Mouse (Mus musculus) megakaryocyte, embryonic 14.5 days (primary cell): Measurements from ENCODE around the gene Vapa. TPM values are rescaled to one million over a fixed set of nuclear protein-coding genes. Genes with fewer than 3 reads are reported as not detected.
"Not testable (repeated sequence)": the region's sequence is repeated elsewhere in the genome, so short reads cannot be mapped to it uniquely, and the experiment has no call there.

Experiments
- H3K27me3 ChIP-seq: replicated peaks from 2 replicates; pipeline ENCODE3; 2012; ENCODE audit warnings: inconsistent platforms
- H3K36me3 ChIP-seq: replicated peaks from 2 replicates; pipeline ENCODE3; 2012; ENCODE audit warnings: low read length, inconsistent platforms, mixed read lengths
- H3K4me1 ChIP-seq: 2 replicates; pipeline ENCODE4 v1.6.1; 2012; ENCODE audit warnings: inconsistent platforms
- H3K4me3 ChIP-seq: replicated peaks from 2 replicates; pipeline ENCODE3; 2012; ENCODE audit warnings: moderate library complexity, mild to moderate bottlenecking, inconsistent platforms
- H3K9me3 ChIP-seq: 2 replicates; pipeline ENCODE4 v1.6.1; 2012; ENCODE audit warnings: inconsistent platforms
- FLI1 ChIP-seq: IDR thresholded peaks from 2 replicates; pipeline ENCODE4 v1.6.1; 2012; ENCODE audit warnings: low read length, inconsistent platforms, mixed read lengths
- GATA1 ChIP-seq: IDR thresholded peaks from 3 replicates; pipeline ENCODE4 v1.6.1; 2012; ENCODE audit warnings: mixed read lengths, low read length, inconsistent platforms, borderline replicate concordance
- polyA plus RNA-seq: library from polyadenylated mRNA; stranded (reverse); fragments of >175 nt; gene quantifications from 2 replicates; pipeline ENCODE4 v1.2.3, GENCODE M21; 2012; ENCODE audit warnings: low replicate concordance; ENCODE audit not compliant: insufficient read depth

The Vapa gene
- polyA plus RNA-seq, 1 experiment, result 91.1 TPM

- peaks cover 23% of the 10 kb centered on the region for H3K4me1 ChIP-seq
- H3K9me3 ChIP-seq, result no peaks in the 10 kb centered on the region
- H3K4me3 ChIP-seq, result no peak overlapping the region
- H3K27me3 ChIP-seq, result peaks cover 5% of the 10 kb centered on the region
- no peaks in the 10 kb centered on the region for H3K36me3 ChIP-seq
- no peak for TF ChIP-seq GATA1
- TF ChIP-seq FLI1, result no peak
These were observed 56.6 kb downstream of the Vapa start for GRCm38 (mm10) chr17:65556798-65557197.

GRCm38 (mm10) chr17:65552426-65552997 lies 60.8 kb downstream of the Vapa start:
- no peak overlapping the region for H3K4me3 ChIP-seq
- peaks cover 8% of the 10 kb centered on the region for H3K4me1 ChIP-seq
- peaks cover 5% of the 10 kb centered on the region for H3K27me3 ChIP-seq
- H3K36me3 ChIP-seq, result no peaks in the 10 kb centered on the region
- 0 out of 2 replicates have a peak, but pooled peaks cover 2% of the 10 kb centered on the region for H3K9me3 ChIP-seq
- no peak for TF ChIP-seq FLI1
- TF ChIP-seq GATA1, result no peak

DNA sequence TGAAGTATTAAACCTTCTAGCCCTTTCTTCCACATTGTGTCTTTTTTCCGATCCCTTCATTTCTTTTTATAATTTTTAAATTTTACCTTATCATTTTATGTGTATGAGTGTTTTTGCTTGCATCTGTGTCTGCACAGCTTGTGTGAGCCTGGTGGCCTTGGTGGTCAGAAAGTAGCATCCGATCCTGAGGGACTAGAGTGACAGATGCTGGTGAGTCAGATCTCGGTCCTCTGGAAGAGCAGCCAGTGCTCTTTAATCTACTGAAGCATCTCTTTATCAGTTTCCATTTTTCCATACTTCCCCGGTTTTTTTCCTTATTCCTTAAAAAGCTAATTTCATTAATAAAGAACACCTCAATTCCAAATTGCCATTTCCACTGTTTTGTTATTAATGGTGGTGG lies 63.0 kb downstream of the Vapa start:
- H3K27me3 ChIP-seq, result peaks cover 1% of the 10 kb centered on the region
- TF ChIP-seq GATA1 (no peak), FLI1 (no peak)
- no peaks in the 10 kb centered on the region for H3K36me3 ChIP-seq
- no peaks in the 10 kb centered on the region for H3K4me1 ChIP-seq
- no peak overlapping the region for H3K4me3 ChIP-seq
- H3K9me3 ChIP-seq, result 0 out of 2 replicates have a peak, but pooled peaks cover 2% of the 10 kb centered on the region

- Histone ChIP-seq H3K4me3 (no peak overlapping the region), H3K27me3 (no peaks in the 10 kb centered on the region), H3K9me3 (0 out of 2 replicates have a peak, but pooled peaks cover 2% of the 10 kb centered on the region), H3K4me1 (no peaks in the 10 kb centered on the region), H3K36me3 (no peaks in the 10 kb centered on the region)
- TF ChIP-seq FLI1 (no peak), GATA1 (no peak)
These were observed 64.5 kb downstream of the Vapa start for GRCm38 (mm10) chr17:65548698-65549365.

DNA sequence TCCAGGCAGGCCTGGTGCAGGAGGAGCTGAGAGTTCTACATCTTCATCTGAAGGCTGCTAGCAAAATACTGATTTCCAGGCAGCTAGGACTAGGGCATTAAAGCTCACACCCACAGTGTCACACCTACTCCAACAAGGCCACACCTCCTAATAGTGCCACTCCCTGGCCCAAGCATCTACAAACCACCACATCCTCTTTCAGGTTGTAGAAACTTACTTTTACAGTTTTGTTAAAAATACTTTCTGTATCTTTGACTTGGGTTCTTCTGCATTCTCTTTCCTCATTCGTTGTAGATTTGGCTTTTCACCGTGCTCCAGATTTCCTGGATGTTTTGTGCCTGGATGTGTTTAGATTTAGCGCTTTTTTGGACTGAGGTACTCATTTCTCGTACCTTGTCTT lies 67.1 kb downstream of the Vapa start:
- not testable (repeated sequence) for H3K27me3 ChIP-seq, H3K36me3 ChIP-seq, H3K4me1 ChIP-seq, H3K9me3 ChIP-seq, H3K4me3 ChIP-seq

DNA sequence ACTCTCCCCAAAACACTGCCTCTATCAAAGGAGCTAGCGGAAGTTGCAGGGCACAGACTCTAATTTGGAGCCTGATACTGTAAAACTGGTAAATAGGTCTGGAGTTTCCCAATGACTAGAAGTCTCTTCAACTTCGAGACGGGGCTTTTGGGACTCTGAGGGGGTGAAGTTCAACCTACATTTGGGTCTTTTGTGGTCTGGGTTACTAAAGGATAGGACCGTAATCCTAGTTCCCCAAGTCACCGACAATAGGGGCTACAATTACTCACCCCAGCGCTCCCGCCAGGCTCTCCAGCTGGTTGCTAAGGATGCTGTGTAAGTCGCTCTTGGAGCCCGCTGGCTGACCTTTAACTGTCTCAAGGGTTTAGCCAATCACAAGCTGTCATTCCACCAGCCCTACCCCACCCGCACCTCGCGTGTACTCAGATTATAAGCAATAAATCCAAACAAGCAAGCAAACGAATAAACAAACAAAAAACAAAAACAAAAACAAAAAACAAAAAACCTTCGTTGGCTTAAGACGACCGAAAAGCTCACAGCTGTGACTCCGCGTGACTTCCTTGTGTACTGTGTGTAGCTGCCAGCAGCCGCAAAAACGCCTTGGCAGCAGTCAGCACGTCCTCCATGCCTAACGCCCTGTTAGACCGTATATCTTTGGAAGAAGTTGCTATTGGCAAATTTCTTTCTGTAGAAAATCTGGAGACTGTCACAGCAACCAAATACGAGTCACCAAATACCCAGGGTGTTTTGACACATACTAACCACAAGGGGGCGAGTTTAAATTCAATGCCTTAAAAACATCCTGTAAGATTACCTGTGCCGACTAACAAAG lies 72.7 kb downstream of the Vapa start, which contains the start of gene Tmem232:
Gene Tmem232 (minus strand): TSS at position 342 of the 832 bp plus-strand sequence.
- H3K27me3 ChIP-seq, result peaks cover 2% of the 10 kb centered on the region
- no peaks in the 10 kb centered on the region for H3K9me3 ChIP-seq
- H3K4me1 ChIP-seq, result peaks cover 7% of the 10 kb centered on the region; the same call in 1 of the 2 replicates
- TF ChIP-seq FLI1 (no peak), GATA1 (no peak)
- peak within 1 kb of the TSS; percentile 88 for H3K4me3 ChIP-seq
- no peaks in the 10 kb centered on the region for H3K36me3 ChIP-seq

DNA sequence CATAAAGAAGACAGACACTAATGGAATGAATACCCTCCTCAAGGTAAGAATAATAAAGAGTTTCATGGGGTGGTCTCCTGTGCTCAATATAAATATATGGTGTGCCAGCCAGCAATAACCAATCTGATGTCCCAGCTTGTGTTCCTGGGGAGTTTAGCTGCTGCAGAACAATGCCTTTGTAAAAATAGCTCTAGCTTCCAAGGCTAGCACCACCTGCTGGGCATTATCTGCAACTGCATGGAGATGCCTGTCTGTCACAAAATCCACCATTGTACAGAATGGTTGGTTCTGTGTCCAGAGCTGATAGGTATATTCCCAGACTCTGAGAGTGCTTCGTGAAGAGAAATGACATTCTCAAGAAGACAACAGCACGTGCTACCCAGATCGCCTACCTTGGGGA lies 77.2 kb downstream of the Vapa start:
- Histone ChIP-seq H3K27me3 (peaks cover 1% of the 10 kb centered on the region), H3K9me3 (peaks cover 3% of the 10 kb centered on the region; the same call in 1 of the 2 replicates), H3K36me3 (no peaks in the 10 kb centered on the region), H3K4me3 (no peak overlapping the region), H3K4me1 (peaks cover 7% of the 10 kb centered on the region; the same call in 1 of the 2 replicates)
- TF ChIP-seq FLI1, result no peak
- no peak for TF ChIP-seq GATA1

DNA sequence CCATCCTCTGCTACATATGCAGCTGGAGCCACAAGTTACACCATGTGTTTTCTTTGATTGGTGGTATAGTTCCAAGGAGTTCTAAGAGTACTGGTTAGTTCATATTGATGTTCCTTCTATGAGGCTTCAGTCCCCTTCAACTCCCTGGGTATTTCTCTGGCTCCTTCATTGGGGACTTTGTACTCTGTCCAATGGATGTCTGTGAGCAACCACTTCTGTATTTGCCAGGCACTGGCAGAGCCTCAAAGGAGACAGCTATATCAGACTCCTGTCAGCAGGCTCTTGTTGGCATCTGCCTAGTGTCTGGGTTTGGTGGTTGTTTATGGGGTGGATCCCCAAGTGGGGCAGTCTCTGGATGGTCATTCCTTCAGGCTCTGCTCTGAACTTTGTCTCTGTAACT lies 81.0 kb downstream of the Vapa start:
- H3K9me3 ChIP-seq, H3K36me3 ChIP-seq, H3K27me3 ChIP-seq, H3K4me1 ChIP-seq, H3K4me3 ChIP-seq: not testable (repeated sequence)

Other genes with a start within 250 kb of the Vapa start
- gene Tmem232, start 72.8 kb downstream of the Vapa start, polyA plus RNA-seq, result not detected in 2 replicates
- gene Txndc2, start 28.6 kb upstream of the Vapa start, polyA plus RNA-seq, result not detected in 2 replicates
- 2.8 TPM in 1 of 2 replicates, not detected in the other for gene Rab31, start 159.2 kb upstream of the Vapa start, polyA plus RNA-seq
- gene Ppp4r1, start 169.0 kb upstream of the Vapa start, polyA plus RNA-seq, result 3.2 and 5.2 TPM in 2 replicates